Mouse (Mus musculus): Measurements from ENCODE around the gene Copz2. TPM values are rescaled to one million over a fixed set of nuclear protein-coding genes. Genes with fewer than 3 reads are reported as not detected.
A peak's percentile ranks its signal among the peaks of the same experiment; 100 is the strongest.

Gene Copz2
- polyA plus RNA-seq, 1 experiment, result 4.7 TPM

GRCm38 (mm10) chr11:96902639-96903635 is 53.3 kb downstream of the Copz2 start:
- Histone ChIP-seq H3K36me3 (ENCODE audit: control insufficient read depth, insufficient read depth, low read length) (peaks cover 10% of the 10 kb centered on the region), H3K4me1 (ENCODE audit: control insufficient read depth, insufficient read depth, insufficient read length, low read length) (no peaks in the 10 kb centered on the region), H3K4me3 (ENCODE audit: low read depth, low read length) (no peak overlapping the region), H3K27ac (ENCODE audit: insufficient read depth, low read depth, low read length) (no peak overlapping the region), H3K27me3 (ENCODE audit: control insufficient read depth, insufficient read depth, low read length) (no peaks in the 10 kb centered on the region)
- WGBS, result 54% methylated on average over 16 of the region's 16 CpGs
- TF ChIP-seq CTCF (IDR thresholded peaks at IDR 0.05; ENCODE audit: extremely low read depth, insufficient read length, insufficient replicate concordance, low read depth, low read length) (no peak), POLR2A (IDR thresholded peaks at IDR 0.05; ENCODE audit: low read depth, low read length) (no peak)

GRCm38 (mm10) chr11:96906431-96907161 is 56.9 kb downstream of the Copz2 start:
- 67% methylated on average over 15 of the region's 15 CpGs for WGBS
- Histone ChIP-seq H3K36me3 (ENCODE audit: control insufficient read depth, insufficient read depth, low read length) (peaks cover 35% of the 10 kb centered on the region), H3K27ac (ENCODE audit: insufficient read depth, low read depth, low read length) (no peak overlapping the region), H3K27me3 (ENCODE audit: control insufficient read depth, insufficient read depth, low read length) (no peaks in the 10 kb centered on the region), H3K4me3 (ENCODE audit: low read depth, low read length) (no peak overlapping the region), H3K4me1 (ENCODE audit: control insufficient read depth, insufficient read depth, insufficient read length, low read length) (no peaks in the 10 kb centered on the region)
- no peak for TF ChIP-seq POLR2A (IDR thresholded peaks at IDR 0.05; ENCODE audit: low read depth, low read length)
- no peak for TF ChIP-seq CTCF (IDR thresholded peaks at IDR 0.05; ENCODE audit: extremely low read depth, insufficient read length, insufficient replicate concordance, low read depth, low read length)

GRCm38 (mm10) chr11:96908594-96908993 is 58.9 kb downstream of the Copz2 start:
- Histone ChIP-seq H3K4me1 (ENCODE audit: control insufficient read depth, insufficient read depth, insufficient read length, low read length) (no peaks in the 10 kb centered on the region), H3K27ac (ENCODE audit: insufficient read depth, low read depth, low read length) (no peak overlapping the region), H3K4me3 (ENCODE audit: low read depth, low read length) (no peak overlapping the region), H3K36me3 (ENCODE audit: control insufficient read depth, insufficient read depth, low read length) (peaks cover 35% of the 10 kb centered on the region), H3K27me3 (ENCODE audit: control insufficient read depth, insufficient read depth, low read length) (no peaks in the 10 kb centered on the region)
- WGBS, result 95% methylated on average over 12 of the region's 12 CpGs
- TF ChIP-seq CTCF (IDR thresholded peaks at IDR 0.05; ENCODE audit: extremely low read depth, insufficient read length, insufficient replicate concordance, low read depth, low read length) (no peak), POLR2A (IDR thresholded peaks at IDR 0.05; ENCODE audit: low read depth, low read length) (no peak)

GRCm38 (mm10) chr11:96910003-96910402 is 60.3 kb downstream of the Copz2 start:
- TF ChIP-seq POLR2A (IDR thresholded peaks at IDR 0.05; ENCODE audit: low read depth, low read length), result no peak
- TF ChIP-seq CTCF (IDR thresholded peaks at IDR 0.05; ENCODE audit: extremely low read depth, insufficient read length, insufficient replicate concordance, low read depth, low read length), result peak; percentile 72
- WGBS, result 34% methylated on average over 7 of the region's 7 CpGs
- Histone ChIP-seq H3K27me3 (ENCODE audit: control insufficient read depth, insufficient read depth, low read length) (no peaks in the 10 kb centered on the region), H3K4me1 (ENCODE audit: control insufficient read depth, insufficient read depth, insufficient read length, low read length) (no peaks in the 10 kb centered on the region), H3K27ac (ENCODE audit: insufficient read depth, low read depth, low read length) (no peak overlapping the region), H3K4me3 (ENCODE audit: low read depth, low read length) (no peak overlapping the region), H3K36me3 (ENCODE audit: control insufficient read depth, insufficient read depth, low read length) (peaks cover 35% of the 10 kb centered on the region)

Other genes with a start within 250 kb of the Copz2 start
- gene Snx11, start 72.3 kb upstream of the Copz2 start, polyA plus RNA-seq (2012; rRNA removed), result 9.8 and 13.2 TPM in 2 replicates
- gene Cbx1, start 60.7 kb upstream of the Copz2 start, polyA plus RNA-seq (2012; rRNA removed), result 11.8 and 18.1 TPM in 2 replicates
- gene Nfe2l1, start 19.9 kb upstream of the Copz2 start, polyA plus RNA-seq (2012; rRNA removed), result 36.1 and 87.5 TPM in 2 replicates
- gene Cdk5rap3, start 66.6 kb downstream of the Copz2 start, polyA plus RNA-seq (2012; rRNA removed), result 23.2 and 33.1 TPM in 2 replicates
- 56.6 and 137 TPM in 2 replicates for gene Prr15l, start 78.2 kb downstream of the Copz2 start, polyA plus RNA-seq (2012; rRNA removed)
- 28.4 and 44.6 TPM in 2 replicates for gene Pnpo, start 94.1 kb downstream of the Copz2 start, polyA plus RNA-seq (2012; rRNA removed)
- 11.0 and 20.1 TPM in 2 replicates for gene Sp2, start 133.1 kb downstream of the Copz2 start, polyA plus RNA-seq (2012; rRNA removed)
- 0.13 and 0.22 TPM in 2 replicates for gene Sp6, start 163.5 kb downstream of the Copz2 start, polyA plus RNA-seq (2012; rRNA removed)
- 23.7 and 50.0 TPM in 2 replicates for gene Scrn2, start 180.1 kb downstream of the Copz2 start, polyA plus RNA-seq (2012; rRNA removed)
- gene Lrrc46, start 191.5 kb downstream of the Copz2 start, polyA plus RNA-seq (2012; rRNA removed), result 0.09 TPM in 2 replicates
- 32.2 and 59.3 TPM in 2 replicates for gene Mrpl10, start 191.7 kb downstream of the Copz2 start, polyA plus RNA-seq (2012; rRNA removed)
- gene Osbpl7, start 200.8 kb downstream of the Copz2 start, polyA plus RNA-seq (2012; rRNA removed), result 12.1 and 21.3 TPM in 2 replicates

Measured in small intestine, adult 2 months (tissue).